Mouse (Mus musculus): ENCODE measurements around the gene Peg3. TPM values are rescaled to one million over a fixed set of nuclear protein-coding genes. Genes with fewer than 3 reads are reported as not detected.
"Not testable (repeated sequence)": the region's sequence is repeated elsewhere in the genome, so short reads cannot be mapped to it uniquely, and the experiment has no call there.

Gene Peg3
- polyA plus RNA-seq (2016; fragmentation: Nextera tagmentation; extraction: Ambion mirVana) = 218 and 249 TPM in 2 replicates

- Histone ChIP-seq H3K36me3 (replicated peaks) (peaks cover 29% of the 10 kb centered on the region), H3K27me3 (replicated peaks; ENCODE audit: low read depth, poor library complexity, severe bottlenecking) (no peaks in the 10 kb centered on the region), H3K4me3 (peak within 1 kb of the TSS; percentile 68), H3K27ac (replicated peaks) (peak within 1 kb of the TSS; percentile 89), H3K4me1 (no peaks in the 10 kb centered on the region), H3K9me3 (peaks cover 43% of the 10 kb centered on the region)
- DNase-seq (ENCODE audit: low spot score) = peak; percentile 93
- 45% methylated on average over 24 of the region's 24 CpGs for WGBS
Observed at GRCm38 (mm10) chr7:6730241-6730640, at the start of gene Peg3, which contains the start of gene Usp29. Gene Peg3, minus strand, starts transcription at chr7:6730431. Gene Usp29, plus strand, starts transcription at chr7:6730578.

DNA sequence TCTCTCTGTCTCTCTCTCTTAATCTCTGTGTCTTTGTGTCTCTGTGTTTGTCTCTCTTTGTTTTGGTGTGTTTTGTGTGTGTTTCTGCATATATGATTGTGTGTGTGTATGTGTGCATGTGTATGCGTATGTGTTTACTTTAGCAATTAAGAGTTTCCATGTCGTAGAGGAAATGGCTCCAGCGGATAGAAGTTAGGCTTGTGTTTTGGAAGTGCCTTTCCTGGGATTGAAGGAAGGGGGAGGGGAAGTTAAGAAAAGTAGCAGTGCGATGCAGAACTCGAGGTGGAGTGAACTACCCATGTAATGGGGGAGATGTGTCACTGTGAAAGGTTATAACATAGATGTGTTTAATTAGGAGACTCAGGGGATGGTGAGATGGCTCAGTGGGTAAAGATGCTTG lies 48.9 kb upstream of the Peg3 start:
- Histone ChIP-seq H3K9me3 (no peaks in the 10 kb centered on the region), H3K4me1 (peaks cover 61% of the 10 kb centered on the region), H3K4me3 (no peak overlapping the region), H3K36me3 (replicated peaks) (no peaks in the 10 kb centered on the region), H3K27ac (replicated peaks) (0 out of 2 replicates have a peak overlapping the region, but pooled peaks have one; percentile 49), H3K27me3 (replicated peaks; ENCODE audit: low read depth, poor library complexity, severe bottlenecking) (no peaks in the 10 kb centered on the region)
- WGBS = 83% methylated on average over 5 of the region's 5 CpGs
- DNase-seq (ENCODE audit: low spot score) = no peak

DNA sequence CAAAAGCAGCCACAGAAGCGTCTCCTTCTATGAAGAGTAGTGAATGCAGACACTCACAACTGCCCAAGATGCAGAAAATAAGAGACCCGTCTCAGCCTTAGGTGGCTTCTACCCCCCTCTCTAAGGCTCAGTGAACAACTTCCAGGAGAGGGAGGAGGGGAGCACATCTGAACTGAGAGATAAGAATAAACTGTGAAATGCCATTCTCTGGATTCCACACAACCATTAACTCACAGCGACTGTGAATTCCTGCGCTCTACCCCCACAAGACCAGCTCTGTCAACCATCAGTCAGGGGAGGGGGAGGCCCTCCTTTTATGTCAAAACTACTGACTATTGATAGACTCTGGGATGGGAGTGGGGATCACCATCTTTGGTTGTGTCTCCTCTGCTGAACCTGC lies 47.5 kb upstream of the Peg3 start:
- peaks cover 55% of the 10 kb centered on the region for H3K4me1 ChIP-seq
- 41% methylated on average over 4 of the region's 4 CpGs for WGBS
- no peaks in the 10 kb centered on the region for H3K36me3 ChIP-seq (replicated peaks)
- no peaks in the 10 kb centered on the region for H3K27me3 ChIP-seq (replicated peaks; ENCODE audit: low read depth, poor library complexity, severe bottlenecking)
- H3K4me3 ChIP-seq = no peak overlapping the region
- H3K9me3 ChIP-seq = no peaks in the 10 kb centered on the region
- DNase-seq (ENCODE audit: low spot score) = no peak
- peak overlapping the region; percentile 49 for H3K27ac ChIP-seq (replicated peaks)

DNA sequence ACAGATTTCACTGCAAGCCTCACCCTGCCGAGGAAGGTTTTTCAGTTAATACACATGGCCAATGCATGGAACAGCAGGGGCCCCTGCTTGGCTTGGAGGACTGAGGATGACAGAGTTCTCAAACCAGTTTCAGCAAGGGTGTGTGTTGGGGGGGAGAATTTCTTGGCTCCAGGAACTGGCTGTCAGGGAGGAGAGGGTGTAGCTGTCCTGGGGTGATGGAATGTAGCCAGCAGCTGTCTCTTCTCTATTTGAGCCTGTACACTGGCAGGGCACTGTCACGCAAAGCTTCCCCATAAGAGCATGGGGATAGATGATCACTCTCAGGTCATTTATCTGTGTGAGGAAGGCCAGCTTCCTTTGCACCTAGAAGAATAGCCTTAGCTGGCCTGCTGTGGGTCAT lies 46.9 kb upstream of the Peg3 start:
- no peaks in the 10 kb centered on the region for H3K36me3 ChIP-seq (replicated peaks)
- no peaks in the 10 kb centered on the region for H3K27me3 ChIP-seq (replicated peaks; ENCODE audit: low read depth, poor library complexity, severe bottlenecking)
- H3K27ac ChIP-seq (replicated peaks) = peak overlapping the region; percentile 49
- no peak for DNase-seq (ENCODE audit: low spot score)
- no peaks in the 10 kb centered on the region for H3K9me3 ChIP-seq
- WGBS = 73% methylated on average over 2 of the region's 2 CpGs
- no peak overlapping the region for H3K4me3 ChIP-seq
- H3K4me1 ChIP-seq = peaks cover 49% of the 10 kb centered on the region

GRCm38 (mm10) chr7:6776314-6777059 lies 46.3 kb upstream of the Peg3 start:
- no peak for DNase-seq (ENCODE audit: low spot score)
- no peaks in the 10 kb centered on the region for H3K9me3 ChIP-seq
- WGBS = 89% methylated on average over 10 of the region's 10 CpGs
- no peaks in the 10 kb centered on the region for H3K36me3 ChIP-seq (replicated peaks)
- H3K4me1 ChIP-seq = peaks cover 43% of the 10 kb centered on the region
- H3K4me3 ChIP-seq = no peak overlapping the region
- H3K27me3 ChIP-seq (replicated peaks; ENCODE audit: low read depth, poor library complexity, severe bottlenecking) = no peaks in the 10 kb centered on the region
- H3K27ac ChIP-seq (replicated peaks) = peak overlapping the region; percentile 55

DNA sequence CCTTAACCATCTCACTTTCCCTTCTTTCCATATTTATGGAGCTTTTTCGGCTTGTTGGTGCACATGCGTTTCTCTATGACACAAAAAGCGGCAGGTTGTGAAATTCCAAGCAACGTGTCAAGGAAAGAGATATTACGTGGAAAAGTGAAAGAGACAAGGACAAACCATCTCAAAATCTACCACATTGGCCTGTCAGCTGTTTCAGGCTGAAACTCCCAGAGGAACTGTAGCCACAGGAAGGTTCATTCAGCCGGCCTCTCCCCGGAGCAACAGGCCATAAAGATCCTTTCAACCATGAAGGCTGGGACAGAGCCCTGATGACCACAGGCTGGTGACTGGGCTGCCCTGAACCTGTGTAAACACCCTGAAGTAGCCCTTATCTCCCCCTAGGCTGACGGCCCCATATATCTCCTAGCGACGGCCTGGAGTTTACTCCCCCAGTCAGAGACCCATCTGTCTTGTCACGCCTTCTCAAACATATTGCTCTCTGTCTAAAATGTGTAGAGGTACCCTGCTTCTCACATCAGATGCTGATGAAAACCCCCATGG lies 43.7 kb upstream of the Peg3 start:
- not testable (repeated sequence) for DNase-seq (ENCODE audit: low spot score); H3K27me3 ChIP-seq (replicated peaks; ENCODE audit: low read depth, poor library complexity, severe bottlenecking); H3K9me3 ChIP-seq; H3K36me3 ChIP-seq (replicated peaks); H3K4me3 ChIP-seq; H3K27ac ChIP-seq (replicated peaks)
- peaks cover 60% of the 10 kb centered on the region for H3K4me1 ChIP-seq
- WGBS = 68% methylated on average over 11 of the region's 11 CpGs

GRCm38 (mm10) chr7:6770286-6770685 lies 40.1 kb upstream of the Peg3 start:
- under 1% methylated on average over 8 of the region's 8 CpGs for WGBS
- Histone ChIP-seq H3K27me3 (replicated peaks; ENCODE audit: low read depth, poor library complexity, severe bottlenecking) (no peaks in the 10 kb centered on the region), H3K4me1 (peaks cover 35% of the 10 kb centered on the region), H3K27ac (replicated peaks) (peak overlapping the region; percentile 81), H3K4me3 (peak overlapping the region; percentile 33; the same call in 1 of the 2 replicates), H3K36me3 (replicated peaks) (peaks cover 28% of the 10 kb centered on the region), H3K9me3 (no peaks in the 10 kb centered on the region)
- peak; percentile 86 for DNase-seq (ENCODE audit: low spot score)

GRCm38 (mm10) chr7:6765240-6765639 lies 35.0 kb upstream of the Peg3 start:
- WGBS = 57% methylated on average over 5 of the region's 5 CpGs
- H3K27me3 ChIP-seq (replicated peaks; ENCODE audit: low read depth, poor library complexity, severe bottlenecking) = no peaks in the 10 kb centered on the region
- peaks cover 21% of the 10 kb centered on the region for H3K4me1 ChIP-seq
- H3K27ac ChIP-seq (replicated peaks) = peak overlapping the region; percentile 54; the same call in 1 of the 2 replicates
- H3K9me3 ChIP-seq = no peaks in the 10 kb centered on the region
- no peak overlapping the region for H3K4me3 ChIP-seq
- no peak for DNase-seq (ENCODE audit: low spot score)
- peaks cover 35% of the 10 kb centered on the region for H3K36me3 ChIP-seq (replicated peaks)

DNA sequence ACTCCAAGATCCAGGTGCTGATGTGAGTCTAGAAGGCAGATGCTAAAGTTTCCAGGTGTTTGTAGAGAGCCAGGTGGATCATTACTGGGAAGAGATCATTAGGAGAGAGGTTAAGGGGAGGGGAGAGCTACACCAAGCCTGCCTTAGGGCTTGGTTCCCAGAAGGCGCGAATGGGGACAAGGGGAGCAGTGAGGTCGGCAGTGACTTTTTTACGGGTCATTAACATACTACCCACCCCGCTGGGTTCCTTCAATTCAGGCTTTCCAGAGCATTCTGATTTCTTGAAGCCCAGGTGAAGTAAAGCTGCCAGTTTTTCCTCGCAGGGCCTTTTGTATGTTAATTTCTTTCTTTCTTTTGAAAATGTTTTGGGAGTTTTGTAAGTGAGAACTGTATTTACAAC lies 29.9 kb upstream of the Peg3 start:
- Histone ChIP-seq H3K9me3 (no peaks in the 10 kb centered on the region), H3K4me3 (no peak overlapping the region), H3K36me3 (replicated peaks) (peaks cover 21% of the 10 kb centered on the region), H3K4me1 (peaks cover 14% of the 10 kb centered on the region), H3K27ac (replicated peaks) (no peak overlapping the region; the same call in 1 of the 2 replicates), H3K27me3 (replicated peaks; ENCODE audit: low read depth, poor library complexity, severe bottlenecking) (no peaks in the 10 kb centered on the region)
- 28% methylated on average over 6 of the region's 6 CpGs for WGBS
- no peak for DNase-seq (ENCODE audit: low spot score)

DNA sequence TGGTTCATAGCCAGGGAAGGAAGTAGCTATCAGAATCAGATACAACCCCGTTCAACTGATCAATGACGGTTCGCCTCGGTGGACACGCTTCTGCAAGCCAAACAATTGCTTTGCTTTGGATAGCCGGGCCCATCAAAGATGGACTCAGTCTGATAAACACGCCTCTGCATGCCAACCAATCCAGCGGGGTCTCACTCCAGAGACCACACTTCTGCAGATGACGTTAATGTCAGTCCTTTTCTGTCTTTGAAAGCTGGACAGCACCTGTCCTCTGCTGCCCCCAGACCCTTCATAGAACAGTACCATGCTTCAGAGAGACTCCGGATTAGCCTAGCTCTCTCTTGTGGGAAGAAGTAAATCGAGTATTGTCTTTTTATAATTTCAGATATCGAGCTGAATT lies 29.5 kb upstream of the Peg3 start:
- Histone ChIP-seq H3K27ac (replicated peaks) (no peak overlapping the region; the same call in 1 of the 2 replicates), H3K27me3 (replicated peaks; ENCODE audit: low read depth, poor library complexity, severe bottlenecking) (no peaks in the 10 kb centered on the region), H3K4me3 (no peak overlapping the region), H3K36me3 (replicated peaks) (peaks cover 21% of the 10 kb centered on the region), H3K9me3 (no peaks in the 10 kb centered on the region), H3K4me1 (peaks cover 12% of the 10 kb centered on the region)
- WGBS = 75% methylated on average over 12 of the region's 12 CpGs
- DNase-seq (ENCODE audit: low spot score) = no peak

GRCm38 (mm10) chr7:6756777-6757291 lies 26.6 kb upstream of the Peg3 start:
- H3K27ac ChIP-seq (replicated peaks) = no peak overlapping the region
- no peaks in the 10 kb centered on the region for H3K27me3 ChIP-seq (replicated peaks; ENCODE audit: low read depth, poor library complexity, severe bottlenecking)
- no peaks in the 10 kb centered on the region for H3K9me3 ChIP-seq
- H3K36me3 ChIP-seq (replicated peaks) = peaks cover 16% of the 10 kb centered on the region
- DNase-seq (ENCODE audit: low spot score) = no peak
- H3K4me1 ChIP-seq = peaks cover 23% of the 10 kb centered on the region
- WGBS = 83% methylated on average over 4 of the region's 4 CpGs
- H3K4me3 ChIP-seq = no peak overlapping the region

DNA sequence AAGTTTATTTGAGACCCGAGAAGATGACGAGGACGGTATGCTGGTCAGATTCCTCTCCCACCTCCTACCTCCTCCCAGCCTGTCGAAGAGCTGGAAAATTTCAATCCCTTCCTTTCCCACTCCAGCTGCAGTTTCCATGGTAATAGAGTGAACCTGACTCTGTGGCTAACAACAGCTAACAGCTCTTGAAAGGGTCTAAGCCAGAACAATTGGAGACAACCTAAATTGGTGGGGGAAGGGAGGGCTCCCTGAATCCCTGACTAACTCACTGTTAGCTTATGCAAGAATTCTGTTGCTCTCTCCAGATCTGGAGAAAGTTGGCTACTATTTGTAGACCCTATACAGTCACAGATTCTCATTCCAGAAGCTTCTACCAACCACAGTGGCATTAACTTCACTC lies 23.2 kb upstream of the Peg3 start:
- Histone ChIP-seq H3K27me3 (replicated peaks; ENCODE audit: low read depth, poor library complexity, severe bottlenecking) (no peaks in the 10 kb centered on the region), H3K4me3 (no peak overlapping the region), H3K27ac (replicated peaks) (peak overlapping the region; percentile 11), H3K36me3 (replicated peaks) (peaks cover 13% of the 10 kb centered on the region), H3K4me1 (peaks cover 24% of the 10 kb centered on the region), H3K9me3 (no peaks in the 10 kb centered on the region)
- 34% methylated on average over 4 of the region's 4 CpGs for WGBS
- DNase-seq (ENCODE audit: low spot score) = peak; percentile 46

DNA sequence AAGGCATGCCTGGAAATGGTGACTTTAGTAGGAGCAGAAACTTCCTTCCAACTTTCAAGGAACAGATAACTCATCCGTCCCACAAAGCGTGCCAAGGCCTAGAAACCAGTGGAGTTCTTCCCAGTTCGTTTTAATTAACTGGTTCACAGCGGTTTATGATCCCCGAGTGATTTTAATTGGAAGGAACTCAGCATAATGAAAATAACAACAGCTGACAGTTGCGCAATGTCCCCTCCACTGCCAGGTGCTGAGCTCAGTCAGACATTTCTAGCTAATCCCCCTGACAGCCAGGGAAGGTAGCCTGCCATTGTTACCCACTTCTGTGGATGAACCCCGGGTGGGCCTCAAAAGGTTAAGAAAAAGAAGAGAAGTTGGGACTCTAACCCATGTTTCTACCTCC lies 19.0 kb upstream of the Peg3 start:
- DNase-seq (ENCODE audit: low spot score) = no peak

More for the DNA sequence above, 19.0 kb upstream of the Peg3 start:
- Histone ChIP-seq H3K9me3 (no peaks in the 10 kb centered on the region), H3K4me1 (peaks cover 26% of the 10 kb centered on the region), H3K27ac (replicated peaks) (no peak overlapping the region), H3K27me3 (replicated peaks; ENCODE audit: low read depth, poor library complexity, severe bottlenecking) (no peaks in the 10 kb centered on the region), H3K36me3 (replicated peaks) (no peaks in the 10 kb centered on the region), H3K4me3 (no peak overlapping the region)
- 64% methylated on average over 7 of the region's 7 CpGs for WGBS

Data from embryonic facial prominence, embryonic 10.5 days (tissue).